Mouse (Mus musculus) spleen, embryonic (tissue): ENCODE data around the gene Rin3.

Experiments used
- CTCF ChIA-PET: fragments of 350-600 bp; sonication (Branson Sonifier 250); formaldehyde crosslinking; loops from one replicate; lab custom pipeline; 2022; lab: Charles Lee

Gene Rin3

DNA sequence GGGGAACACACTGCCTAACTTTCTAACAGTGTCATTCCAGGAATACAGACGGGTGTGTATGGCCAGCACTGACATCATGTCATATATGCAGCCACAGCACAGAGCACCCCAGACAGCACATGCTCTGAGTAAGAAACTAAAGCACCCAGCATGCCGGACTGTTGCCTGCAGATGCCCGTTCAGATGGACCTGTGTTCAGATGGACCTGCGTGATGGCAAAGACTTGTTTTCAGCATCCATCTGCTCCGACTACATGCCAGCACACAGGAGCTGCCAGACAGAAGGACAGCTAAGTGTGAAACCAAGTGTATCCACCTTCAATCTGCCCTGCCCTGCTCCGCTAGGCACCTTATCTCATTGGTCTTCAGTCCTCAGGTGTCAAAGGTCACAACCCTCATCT lies 131.8 kb downstream of the Rin3 start:
- CTCF ChIA-PET, result no interaction called here

DNA sequence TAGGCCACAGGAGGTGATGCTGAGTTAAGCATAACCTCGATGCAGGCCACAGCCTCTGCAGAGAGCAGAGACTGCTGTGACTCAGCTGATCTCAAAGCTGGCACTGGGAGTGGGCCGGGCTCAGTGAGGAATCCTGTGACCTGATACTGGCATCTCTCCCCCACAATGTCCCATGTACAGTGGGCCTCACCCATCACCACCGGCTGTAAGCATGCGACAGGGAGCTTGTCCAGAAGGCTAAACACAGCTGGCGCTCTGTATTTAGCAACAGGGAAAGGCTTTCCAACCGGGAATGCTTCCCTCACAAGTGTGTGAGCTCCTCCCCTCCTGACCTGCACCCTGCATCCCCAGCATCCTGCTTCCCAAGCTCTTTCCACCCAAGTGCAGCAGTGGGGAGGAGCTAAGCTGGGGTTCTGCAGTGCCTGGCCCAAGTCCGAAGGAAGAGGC lies 133.6 kb downstream of the Rin3 start:
- CTCF ChIA-PET, result interaction anchor here (0.6 kb wide), 1 partner anchor 23 kb away, joined by 3 read pairs; no protein-coding TSS in a partner anchor

DNA sequence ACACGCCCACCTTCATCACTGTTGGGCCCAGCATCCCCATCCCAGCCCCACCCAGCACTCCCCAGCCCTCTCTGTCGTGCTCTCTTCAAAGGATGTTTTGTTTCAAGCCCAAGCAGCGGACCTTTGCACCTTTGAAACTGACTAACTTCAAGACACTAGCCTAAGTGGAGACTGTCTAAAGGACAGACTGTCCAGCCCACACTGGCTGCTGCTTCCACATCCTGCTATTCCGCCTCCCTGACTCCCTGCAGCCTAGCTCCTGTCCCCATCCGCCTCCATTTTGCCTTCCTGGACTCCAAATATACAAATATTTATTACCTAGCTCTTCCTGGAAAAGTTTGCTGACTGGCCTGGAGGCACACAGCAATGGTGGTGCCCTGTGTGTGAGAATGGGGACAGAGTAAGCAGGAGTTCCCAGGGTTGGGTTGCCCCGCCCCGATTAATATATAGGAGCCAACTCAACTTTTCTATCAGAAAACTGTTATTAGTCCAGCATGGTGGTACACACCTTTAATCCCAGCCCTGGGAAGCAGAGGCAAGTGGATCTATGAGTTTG lies 134.2 kb downstream of the Rin3 start:
- CTCF ChIA-PET, result interaction anchor here (0.6 kb wide), 1 partner anchor 22 kb away, joined by 3 read pairs; no protein-coding TSS in a partner anchor

DNA sequence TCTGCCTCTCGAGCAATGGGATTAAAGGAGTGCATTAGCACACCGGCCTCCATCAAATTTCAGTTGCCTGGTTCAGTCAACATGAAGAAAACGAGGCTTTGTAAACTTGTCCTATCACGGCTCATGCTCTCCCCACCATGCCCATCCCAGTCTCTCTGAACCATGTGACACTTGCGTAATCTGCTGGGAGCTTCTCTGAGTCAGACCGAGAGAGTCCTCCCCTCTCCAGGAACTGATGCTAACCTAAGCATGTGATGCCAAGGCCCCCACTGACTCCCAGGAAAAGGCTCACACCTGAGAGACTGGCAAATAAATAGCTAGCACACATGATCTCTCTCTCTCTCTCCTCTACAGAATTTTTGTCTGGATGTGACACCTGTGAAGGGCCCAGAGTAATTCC lies 134.9 kb downstream of the Rin3 start:
- CTCF ChIA-PET, result no interaction called here

DNA sequence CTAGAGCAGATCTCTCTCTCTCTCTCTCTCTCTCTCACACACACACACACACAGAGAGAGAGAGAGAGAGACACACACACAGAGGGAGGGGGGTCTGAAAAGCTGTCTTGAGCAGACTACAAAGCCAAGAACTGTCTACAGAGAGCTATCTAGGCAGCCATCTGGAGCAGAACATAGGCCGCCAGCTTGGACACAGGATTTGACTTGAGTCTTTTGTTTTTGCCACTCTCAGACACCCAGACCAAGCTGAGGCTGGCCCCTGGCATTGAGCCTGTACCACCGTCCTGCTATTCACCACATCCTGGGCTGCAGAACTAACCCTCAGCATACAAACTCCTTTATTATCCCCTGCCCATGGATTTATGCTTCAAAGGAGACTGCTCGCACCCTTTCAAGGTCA lies 136.7 kb downstream of the Rin3 start:
- CTCF ChIA-PET, result interaction anchor here (0.6 to 1.1 kb wide), 3 partner anchors 28 to 425 kb away, joined by 3 to 5 read pairs (median 3); partner anchors contain the start of gene Slc24a4

DNA sequence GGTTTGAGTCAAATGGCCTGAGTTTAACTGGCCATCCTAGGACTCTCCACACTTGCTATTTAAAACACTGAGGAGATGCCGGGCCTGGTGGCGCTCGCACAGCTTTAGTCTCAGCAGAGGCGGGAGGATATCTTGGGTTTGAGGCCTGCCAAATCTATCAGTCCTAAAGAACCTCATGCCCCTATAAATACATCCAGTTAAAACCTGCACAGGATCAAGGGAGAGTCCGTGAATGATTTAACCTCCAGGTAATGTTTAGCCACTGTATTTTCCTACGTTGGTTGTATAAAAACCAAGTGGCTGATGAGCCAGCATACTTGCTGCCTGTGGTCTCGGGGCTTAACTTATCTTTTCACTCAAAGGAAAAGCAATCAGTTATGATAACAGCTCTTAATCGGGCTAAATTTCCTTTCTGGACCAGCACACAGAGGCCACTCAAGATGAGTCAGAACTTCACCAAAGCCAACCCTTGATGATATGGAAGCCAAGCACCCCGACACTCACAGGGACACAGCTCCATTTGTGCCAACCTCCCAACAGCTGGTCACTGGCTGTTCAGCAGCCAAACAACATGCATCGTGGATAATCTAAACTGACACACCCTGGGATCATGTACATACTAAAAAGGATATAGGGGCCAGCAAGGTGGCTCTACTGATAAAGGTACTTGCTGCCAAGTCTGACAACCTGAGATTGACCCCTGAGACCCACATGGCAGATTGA lies 137.5 kb downstream of the Rin3 start:
- CTCF ChIA-PET, result no interaction called here

DNA sequence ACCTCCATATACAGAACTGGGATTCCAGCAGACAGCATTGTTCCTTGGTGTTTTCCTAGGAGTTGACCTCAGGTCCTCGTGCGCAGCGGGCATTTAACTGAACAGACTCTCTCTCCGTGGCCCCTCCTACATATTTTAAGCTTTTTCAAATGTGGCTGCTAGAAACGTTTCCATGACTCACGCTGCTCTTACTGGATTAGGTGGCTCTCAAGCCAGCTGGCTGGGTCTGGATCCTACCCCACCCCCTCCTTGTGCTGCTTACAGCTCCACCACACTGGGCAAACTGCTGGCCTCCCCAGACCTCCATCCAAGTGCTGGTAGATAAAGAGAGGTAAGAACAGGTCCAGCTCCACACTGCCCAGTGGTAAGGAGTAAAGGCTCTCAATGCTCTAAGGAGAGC lies 139.2 kb downstream of the Rin3 start:
- CTCF ChIA-PET, result no interaction called here

DNA sequence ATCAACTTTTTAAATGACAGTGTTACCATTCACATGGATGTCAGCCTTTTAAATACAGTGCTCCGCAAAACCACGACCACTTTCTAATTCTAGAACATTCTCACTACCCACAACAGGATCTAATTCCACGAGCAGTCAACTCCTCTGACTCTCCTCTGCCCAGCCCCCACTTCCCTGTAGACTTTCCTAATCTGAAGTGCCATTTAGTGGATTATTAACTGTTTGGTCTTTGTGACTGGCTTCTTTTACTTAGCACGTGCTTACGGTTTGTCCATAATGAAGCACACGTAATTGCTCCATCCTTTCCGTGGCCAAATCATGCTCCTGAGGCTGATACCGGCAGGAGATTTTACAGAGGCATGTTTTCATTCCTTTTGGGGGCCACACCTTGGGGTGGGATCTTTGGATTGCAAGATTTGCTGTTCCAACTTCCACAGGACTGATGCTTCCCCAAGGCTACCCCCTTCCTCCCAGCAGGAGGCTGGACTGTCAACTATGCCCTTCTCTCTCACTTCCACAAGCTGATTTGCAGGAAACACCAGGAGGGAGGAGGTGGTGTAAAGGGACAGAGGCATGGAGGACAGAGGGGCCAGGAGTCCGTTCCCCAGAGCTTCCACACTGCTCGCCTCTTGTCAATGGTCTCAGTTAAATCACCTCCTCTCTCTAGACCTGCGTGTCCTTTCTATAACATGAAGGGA lies 139.9 kb downstream of the Rin3 start:
- CTCF ChIA-PET, result no interaction called here

DNA sequence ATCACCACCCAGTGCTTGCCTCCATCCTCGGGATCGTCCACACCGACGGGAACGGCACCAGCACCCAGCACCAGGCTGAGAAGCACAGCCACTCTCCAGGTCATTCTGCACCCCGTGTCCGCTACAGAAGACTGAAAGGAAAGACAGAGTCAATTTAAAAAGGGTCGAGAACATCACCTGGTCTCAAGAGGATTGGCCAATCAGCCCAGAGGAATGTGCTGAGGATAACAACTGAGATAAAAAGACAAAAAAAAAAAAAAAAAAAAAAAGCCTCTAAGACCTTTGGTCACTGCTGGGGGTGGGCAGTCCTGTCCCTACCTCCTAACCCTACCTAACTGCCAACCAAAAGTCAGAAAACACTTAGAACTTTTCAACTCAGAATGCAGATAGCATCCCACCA lies 140.8 kb downstream of the Rin3 start:
- CTCF ChIA-PET, result no interaction called here

DNA sequence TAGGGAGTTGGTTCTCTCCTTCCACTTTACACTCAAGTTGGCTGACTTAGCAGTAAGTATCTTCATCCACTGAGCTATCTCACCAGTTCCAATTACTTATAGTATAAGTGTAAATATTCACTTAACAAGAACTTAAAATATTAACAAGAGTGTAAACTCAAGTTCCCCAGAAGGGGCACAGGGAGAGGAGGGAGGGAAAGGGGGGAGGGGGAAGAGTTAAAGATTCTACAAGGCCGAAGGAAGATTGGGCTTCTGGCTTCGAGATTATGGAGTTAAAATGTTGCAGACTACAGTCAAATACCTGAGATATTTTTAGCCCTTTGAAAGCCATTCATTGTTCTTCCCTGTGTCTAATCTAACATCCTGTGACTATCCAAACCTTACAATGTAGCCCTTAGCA lies 141.6 kb downstream of the Rin3 start:
- CTCF ChIA-PET, result no interaction called here

DNA sequence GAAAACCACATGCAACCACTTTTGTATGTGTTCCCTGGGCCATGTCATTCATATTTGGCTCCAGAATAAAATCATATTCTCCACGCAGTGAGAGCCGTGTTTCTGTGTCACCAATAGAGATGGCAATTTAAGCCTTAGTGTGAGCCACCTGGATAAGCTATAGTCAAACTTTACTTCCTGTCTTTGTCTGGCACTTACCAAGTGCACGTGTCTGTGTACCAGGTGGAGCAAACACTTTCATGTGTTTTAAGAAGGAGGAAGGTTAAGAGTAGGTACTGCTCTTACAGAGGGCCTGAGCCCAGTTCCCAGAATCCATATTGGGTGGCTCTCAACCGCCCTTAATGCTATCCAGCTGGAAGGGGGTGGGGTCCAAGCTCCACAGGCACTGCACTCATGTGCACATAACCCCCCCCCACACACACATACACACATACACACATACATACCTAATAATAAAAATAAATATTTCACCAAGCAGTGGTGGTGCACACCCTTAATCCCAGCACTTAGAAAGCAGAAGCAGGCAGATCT lies 142.3 kb downstream of the Rin3 start:
- CTCF ChIA-PET, result no interaction called here

DNA sequence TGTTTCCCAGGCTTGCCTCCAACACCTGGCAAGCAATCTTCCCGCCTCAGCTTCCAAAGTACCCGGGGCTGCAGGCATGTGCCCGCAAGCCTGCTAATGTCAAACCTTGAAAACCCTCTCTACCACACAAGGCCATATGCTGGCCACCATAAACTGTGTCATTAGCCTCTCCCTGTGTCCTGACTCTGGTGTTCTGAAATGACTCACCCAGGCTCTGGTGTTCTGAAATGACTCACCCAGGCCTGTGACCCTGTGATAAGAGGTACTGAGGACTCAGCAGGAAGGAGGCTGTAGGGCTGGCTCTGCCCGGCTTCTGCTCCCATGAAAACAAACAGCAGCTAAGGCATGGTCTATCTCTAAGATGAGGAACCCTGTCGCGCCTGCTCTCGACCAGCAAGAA lies 143.4 kb downstream of the Rin3 start:
- CTCF ChIA-PET, result no interaction called here

DNA sequence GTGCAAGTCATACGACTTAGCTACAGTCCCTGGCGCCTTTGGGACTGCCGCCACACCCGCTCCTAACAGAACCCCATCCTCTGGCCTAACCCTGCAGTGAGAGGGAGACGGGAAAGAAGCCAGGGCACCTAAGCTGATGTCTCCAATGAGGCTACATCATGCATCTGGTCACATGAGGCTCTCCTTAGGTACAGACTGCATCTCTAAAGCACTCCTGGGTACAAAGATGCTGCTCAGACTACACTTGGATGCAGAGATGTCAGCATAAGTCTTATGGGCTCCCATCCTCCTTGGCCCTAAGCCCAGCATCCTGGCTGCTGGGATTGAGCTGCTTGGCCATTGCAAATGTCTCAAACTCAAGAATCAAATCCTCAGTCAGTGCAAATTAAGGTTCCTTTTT lies 146.8 kb downstream of the Rin3 start:
- CTCF ChIA-PET, result no interaction called here

DNA sequence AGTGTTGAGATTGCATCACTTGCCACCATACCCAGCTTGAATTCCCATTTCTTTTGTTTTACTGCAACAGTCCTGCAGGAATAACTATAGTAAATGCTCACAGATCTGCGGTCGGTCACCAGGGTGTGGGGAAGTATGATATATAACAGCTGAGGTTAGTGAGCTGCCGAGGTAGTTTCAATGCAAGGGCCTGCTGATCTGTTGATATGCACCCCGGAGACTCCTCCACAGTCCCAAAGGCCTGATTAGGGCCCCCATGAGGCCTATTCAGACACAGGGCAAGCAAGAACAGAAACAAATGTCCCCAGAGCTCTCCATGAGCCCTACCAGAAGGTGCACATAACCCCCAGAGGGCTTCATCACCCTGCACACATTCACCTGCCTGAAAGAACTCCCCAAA lies 147.4 kb downstream of the Rin3 start:
- CTCF ChIA-PET, result no interaction called here

DNA sequence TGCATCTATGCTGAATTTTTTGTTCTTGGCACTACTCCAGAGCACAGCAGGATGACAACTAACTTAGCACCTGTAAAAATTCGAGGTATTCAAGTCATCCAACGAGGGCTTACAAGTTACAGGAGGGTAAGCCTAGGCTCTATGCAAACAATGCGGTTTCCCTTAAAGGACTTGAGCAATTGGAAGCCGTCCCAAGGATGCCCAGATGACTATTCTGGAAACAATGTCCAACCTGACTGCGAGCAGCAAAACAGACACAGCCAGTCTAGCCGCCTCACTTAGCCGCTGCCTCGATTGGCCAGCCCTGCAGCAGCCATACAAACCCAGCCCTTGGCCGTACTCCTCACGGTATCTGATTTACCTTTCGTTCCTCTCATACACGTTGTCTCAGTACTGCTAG lies 149.4 kb downstream of the Rin3 start:
- CTCF ChIA-PET, result no interaction called here

DNA sequence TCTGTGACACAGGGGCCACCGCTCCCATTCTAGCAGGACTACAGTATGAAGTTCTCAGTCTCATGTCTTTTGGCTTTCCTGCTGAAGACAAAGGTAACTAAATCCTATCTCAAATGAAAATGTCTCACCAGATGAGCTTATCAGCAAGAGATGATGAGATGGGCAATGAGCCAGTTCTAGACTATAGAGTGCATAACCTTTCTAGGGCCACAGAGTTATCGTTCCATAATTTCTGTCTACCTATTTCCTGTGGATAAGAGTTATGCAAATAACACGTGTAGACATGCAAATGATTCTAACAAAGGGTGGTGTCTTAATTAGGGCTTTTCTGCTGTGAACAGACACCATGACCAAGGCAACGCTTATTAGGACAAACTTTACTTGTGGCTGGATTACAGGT lies 151.3 kb downstream of the Rin3 start:
- CTCF ChIA-PET, result interaction anchor here (0.6 kb wide), 1 partner anchor 1262 kb away, joined by 3 read pairs; no protein-coding TSS in a partner anchor

DNA sequence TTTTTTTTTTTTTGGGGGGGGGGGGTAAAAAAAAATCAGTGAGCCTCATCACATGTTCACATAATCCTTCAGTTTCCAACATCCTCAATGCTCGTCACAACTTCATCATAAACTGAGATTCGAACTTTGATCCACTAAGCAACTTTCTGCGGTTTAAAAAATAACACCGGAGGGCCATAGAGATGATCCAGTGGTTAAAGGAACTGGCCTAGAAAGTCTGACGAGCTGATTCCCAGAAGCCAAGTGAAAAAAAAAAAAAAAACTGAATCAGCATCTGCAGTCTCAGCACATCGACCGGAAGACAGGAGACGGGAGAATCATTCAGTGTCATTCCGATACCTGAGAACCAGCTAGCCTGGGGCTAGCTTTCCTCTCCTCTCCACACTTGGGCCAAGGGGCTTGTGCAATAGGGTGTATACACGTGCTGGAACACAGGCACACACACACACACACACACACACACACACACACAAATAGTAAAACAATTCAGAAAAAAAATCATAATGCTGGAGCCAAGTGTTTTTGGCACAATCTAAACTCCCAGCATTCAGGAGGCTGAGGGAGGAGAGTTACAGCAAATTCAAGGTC lies 154.2 kb downstream of the Rin3 start:
- CTCF ChIA-PET, result no interaction called here

DNA sequence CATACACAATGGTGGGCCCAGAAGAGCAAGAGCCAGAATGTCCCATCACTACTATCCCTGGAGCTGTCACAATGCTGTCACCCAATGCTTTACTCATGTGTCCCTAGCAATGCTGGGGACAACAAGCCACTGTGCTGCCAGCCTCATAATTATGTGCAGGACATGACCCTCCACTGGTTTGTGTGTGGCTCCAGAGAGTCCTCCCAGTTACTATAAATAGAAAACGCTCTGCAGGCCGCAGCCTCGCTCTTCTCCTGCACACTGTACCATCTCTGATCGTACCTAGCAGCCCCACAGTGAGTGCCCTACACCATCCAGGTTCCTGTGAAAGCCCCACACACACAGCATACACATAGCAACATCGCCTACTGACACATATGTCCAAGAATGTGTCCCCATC lies 155.1 kb downstream of the Rin3 start:
- CTCF ChIA-PET, result no interaction called here

DNA sequence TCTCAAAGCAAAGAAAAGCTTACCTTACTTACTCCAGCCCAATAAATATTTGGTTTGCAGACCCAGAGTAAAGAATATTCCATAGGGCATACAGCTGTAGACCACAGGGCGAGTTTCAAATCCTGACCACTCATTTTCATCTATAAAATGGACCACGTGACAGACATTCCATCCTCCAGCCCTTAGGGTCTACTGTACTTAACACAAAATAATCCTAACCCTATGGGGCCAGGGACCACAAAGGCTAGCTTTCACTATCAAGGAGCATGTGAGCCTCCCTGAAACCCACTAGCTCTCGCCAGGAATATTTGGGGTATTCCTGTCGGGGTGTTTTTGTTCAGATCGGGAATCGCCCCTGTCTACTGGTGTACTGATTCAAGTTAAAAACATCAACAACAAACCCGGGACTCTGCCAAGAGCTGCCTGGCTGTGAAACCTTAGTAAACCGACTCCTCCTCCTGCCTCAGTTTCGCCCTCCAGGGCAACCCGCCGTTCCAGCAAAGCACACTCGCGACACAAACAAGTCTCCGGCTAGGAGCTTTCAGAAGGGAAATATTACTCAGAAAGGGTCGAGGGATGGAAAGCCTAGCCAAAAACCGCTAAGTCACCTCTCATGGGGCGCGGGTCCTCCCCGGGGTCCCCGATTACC lies 156.3 kb downstream of the Rin3 start:
- CTCF ChIA-PET, result interaction anchor here (0.6 to 1.0 kb wide), 2 partner anchors 11 to 22 kb away, joined by 3 read pairs; no protein-coding TSS in a partner anchor

DNA sequence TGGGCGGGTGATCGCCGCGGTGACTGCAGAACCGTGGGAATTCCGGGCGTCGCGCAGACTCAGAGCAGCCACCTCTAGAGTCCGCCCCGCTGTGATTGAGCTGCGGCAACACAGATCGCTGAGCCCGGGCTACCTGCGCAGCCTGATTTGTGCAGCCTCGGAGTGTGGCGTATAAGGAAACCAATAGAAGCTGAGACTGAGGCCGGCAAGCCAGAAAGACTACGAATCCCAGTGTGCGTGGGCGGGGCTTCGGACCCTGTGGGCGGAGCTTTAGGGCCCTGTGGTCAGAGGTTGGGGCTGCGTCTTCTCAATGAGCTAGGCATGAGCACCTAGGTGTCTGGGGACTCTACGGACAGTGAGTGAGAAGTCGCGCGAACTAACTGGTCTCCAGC lies 156.8 kb downstream of the Rin3 start, which contains the start of gene Lgmn:
TSS of gene Lgmn (minus strand) at position 182 of the 392 bp plus-strand sequence.
- CTCF ChIA-PET, result interaction anchor here (1.0 kb wide), 1 partner anchor 10 kb away, joined by 3 read pairs; no protein-coding TSS in a partner anchor
